Mouse (Mus musculus): Measurements from ENCODE around the gene Tmem11. TPM values are rescaled to one million over a fixed set of nuclear protein-coding genes. Genes with fewer than 3 reads are reported as not detected.

Gene Tmem11
- polyA plus RNA-seq, 1 experiment from 2014 or later = 59.8 TPM

- H3K27ac ChIP-seq (ENCODE audit: low read depth, low read length) = no peak overlapping the region
- H3K9ac ChIP-seq (ENCODE audit: low read length) = no peak overlapping the region
- DNase-seq (ENCODE audit: low spot score) (no peak), ATAC-seq (replicated peaks; ENCODE audit: low FRiP score) (no peak)
- H3K9me3 ChIP-seq (ENCODE audit: control insufficient read depth, low read length) = no peaks in the 10 kb centered on the region
- 93% methylated on average over 4 of the region's 4 CpGs for WGBS
- H3K4me2 ChIP-seq (ENCODE audit: low read depth, low read length, severe bottlenecking) = no peak overlapping the region
- no peaks in the 10 kb centered on the region; the same call in 1 of the 2 replicates for H3K36me3 ChIP-seq (ENCODE audit: control insufficient read depth, insufficient read depth, low read length)
- no peak overlapping the region for H3K4me3 ChIP-seq (ENCODE audit: low read depth, low read length)
- no peaks in the 10 kb centered on the region for H3K4me1 ChIP-seq (replicated peaks; ENCODE audit: control insufficient read depth, insufficient read depth, low read length)
- H3K27me3 ChIP-seq (ENCODE audit: control insufficient read depth, insufficient read depth, low read length) = no peaks in the 10 kb centered on the region
Measured at GRCm38 (mm10) chr11:60863196-60863595, 15.9 kb downstream of the Tmem11 start.

GRCm38 (mm10) chr11:60861993-60862392 lies 17.1 kb downstream of the Tmem11 start:
- Histone ChIP-seq H3K9me3 (ENCODE audit: control insufficient read depth, low read length) (no peaks in the 10 kb centered on the region), H3K27ac (ENCODE audit: low read depth, low read length) (no peak overlapping the region), H3K4me1 (replicated peaks; ENCODE audit: control insufficient read depth, insufficient read depth, low read length) (no peaks in the 10 kb centered on the region), H3K27me3 (ENCODE audit: control insufficient read depth, insufficient read depth, low read length) (no peaks in the 10 kb centered on the region), H3K9ac (ENCODE audit: low read length) (no peak overlapping the region), H3K36me3 (ENCODE audit: control insufficient read depth, insufficient read depth, low read length) (no peaks in the 10 kb centered on the region; the same call in 1 of the 2 replicates), H3K4me2 (ENCODE audit: low read depth, low read length, severe bottlenecking) (no peak overlapping the region), H3K4me3 (ENCODE audit: low read depth, low read length) (no peak overlapping the region)
- 90% methylated on average over 3 of the region's 3 CpGs for whole genome bisulfite sequencing
- DNase-seq (ENCODE audit: low spot score) (no peak), ATAC-seq (replicated peaks; ENCODE audit: low FRiP score) (no peak)

- no peaks in the 10 kb centered on the region; the same call in 1 of the 2 replicates for H3K36me3 ChIP-seq (ENCODE audit: control insufficient read depth, insufficient read depth, low read length)
- ATAC-seq (replicated peaks; ENCODE audit: low FRiP score) (no peak), DNase-seq (ENCODE audit: low spot score) (no peak)
- no peaks in the 10 kb centered on the region for H3K9me3 ChIP-seq (ENCODE audit: control insufficient read depth, low read length)
- no peak overlapping the region for H3K4me3 ChIP-seq (ENCODE audit: low read depth, low read length)
- no peak overlapping the region for H3K4me2 ChIP-seq (ENCODE audit: low read depth, low read length, severe bottlenecking)
- H3K27ac ChIP-seq (ENCODE audit: low read depth, low read length) = no peak overlapping the region
- no peaks in the 10 kb centered on the region for H3K27me3 ChIP-seq (ENCODE audit: control insufficient read depth, insufficient read depth, low read length)
- H3K9ac ChIP-seq (ENCODE audit: low read length) = no peak overlapping the region
- 83% methylated on average over 3 of the region's 3 CpGs for WGBS
- no peaks in the 10 kb centered on the region for H3K4me1 ChIP-seq (replicated peaks; ENCODE audit: control insufficient read depth, insufficient read depth, low read length)
Measured at GRCm38 (mm10) chr11:60856587-60856986, 22.5 kb downstream of the Tmem11 start.

GRCm38 (mm10) chr11:60845415-60845814 lies 33.7 kb downstream of the Tmem11 start:
- ATAC-seq (replicated peaks; ENCODE audit: low FRiP score) = no peak
- H3K9ac ChIP-seq (ENCODE audit: low read length) = no peak overlapping the region

GRCm38 (mm10) chr11:60843412-60843811 lies 35.7 kb downstream of the Tmem11 start:
- H3K9me3 ChIP-seq (ENCODE audit: control insufficient read depth, low read length) = no peaks in the 10 kb centered on the region
- no peak overlapping the region for H3K9ac ChIP-seq (ENCODE audit: low read length)
- DNase-seq (ENCODE audit: low spot score) (no peak), ATAC-seq (replicated peaks; ENCODE audit: low FRiP score) (no peak)
- no peaks in the 10 kb centered on the region for H3K27me3 ChIP-seq (ENCODE audit: control insufficient read depth, insufficient read depth, low read length)
- no peaks in the 10 kb centered on the region for H3K36me3 ChIP-seq (ENCODE audit: control insufficient read depth, insufficient read depth, low read length)
- no peak overlapping the region for H3K4me2 ChIP-seq (ENCODE audit: low read depth, low read length, severe bottlenecking)
- no peak overlapping the region for H3K4me3 ChIP-seq (ENCODE audit: low read depth, low read length)
- H3K4me1 ChIP-seq (replicated peaks; ENCODE audit: control insufficient read depth, insufficient read depth, low read length) = no peaks in the 10 kb centered on the region
- 87% methylated on average over 5 of the region's 5 CpGs for WGBS
- H3K27ac ChIP-seq (ENCODE audit: low read depth, low read length) = no peak overlapping the region

More at GRCm38 (mm10) chr11:60845415-60845814, 33.7 kb downstream of the Tmem11 start:
- Histone ChIP-seq H3K36me3 (ENCODE audit: control insufficient read depth, insufficient read depth, low read length) (no peaks in the 10 kb centered on the region; the same call in 1 of the 2 replicates), H3K9me3 (ENCODE audit: control insufficient read depth, low read length) (no peaks in the 10 kb centered on the region), H3K4me2 (ENCODE audit: low read depth, low read length, severe bottlenecking) (no peak overlapping the region), H3K27ac (ENCODE audit: low read depth, low read length) (no peak overlapping the region), H3K27me3 (ENCODE audit: control insufficient read depth, insufficient read depth, low read length) (no peaks in the 10 kb centered on the region), H3K4me3 (ENCODE audit: low read depth, low read length) (no peak overlapping the region), H3K4me1 (replicated peaks; ENCODE audit: control insufficient read depth, insufficient read depth, low read length) (no peaks in the 10 kb centered on the region)
- 90% methylated on average over 5 of the region's 5 CpGs for WGBS
- no peak for DNase-seq (ENCODE audit: low spot score)

- H3K9me3 ChIP-seq (ENCODE audit: control insufficient read depth, low read length) = no peaks in the 10 kb centered on the region
- H3K4me1 ChIP-seq (replicated peaks; ENCODE audit: control insufficient read depth, insufficient read depth, low read length) = no peaks in the 10 kb centered on the region
- H3K9ac ChIP-seq (ENCODE audit: low read length) = no peak overlapping the region
- H3K36me3 ChIP-seq (ENCODE audit: control insufficient read depth, insufficient read depth, low read length) = no peaks in the 10 kb centered on the region
- no peak overlapping the region for H3K4me3 ChIP-seq (ENCODE audit: low read depth, low read length)
- no peaks in the 10 kb centered on the region for H3K27me3 ChIP-seq (ENCODE audit: control insufficient read depth, insufficient read depth, low read length)
- no peak overlapping the region for H3K27ac ChIP-seq (ENCODE audit: low read depth, low read length)
- ATAC-seq (replicated peaks; ENCODE audit: low FRiP score) = no peak
- WGBS = 79% methylated on average over 12 of the region's 12 CpGs
- no peak overlapping the region for H3K4me2 ChIP-seq (ENCODE audit: low read depth, low read length, severe bottlenecking)
- DNase-seq (ENCODE audit: low spot score) = no peak
Measured at GRCm38 (mm10) chr11:60841467-60842200, 37.4 kb downstream of the Tmem11 start.

- ATAC-seq (replicated peaks; ENCODE audit: low FRiP score) (no peak), DNase-seq (ENCODE audit: low spot score) (no peak)
- Histone ChIP-seq H3K4me2 (ENCODE audit: low read depth, low read length, severe bottlenecking) (no peak overlapping the region), H3K9me3 (ENCODE audit: control insufficient read depth, low read length) (no peaks in the 10 kb centered on the region), H3K27me3 (ENCODE audit: control insufficient read depth, insufficient read depth, low read length) (no peaks in the 10 kb centered on the region), H3K4me3 (ENCODE audit: low read depth, low read length) (no peak overlapping the region), H3K36me3 (ENCODE audit: control insufficient read depth, insufficient read depth, low read length) (no peaks in the 10 kb centered on the region), H3K4me1 (replicated peaks; ENCODE audit: control insufficient read depth, insufficient read depth, low read length) (no peaks in the 10 kb centered on the region), H3K27ac (ENCODE audit: low read depth, low read length) (no peak overlapping the region), H3K9ac (ENCODE audit: low read length) (no peak overlapping the region)
- 93% methylated on average over 10 of the region's 10 CpGs for WGBS
Measured at GRCm38 (mm10) chr11:60837644-60838406, 41.2 kb downstream of the Tmem11 start.

GRCm38 (mm10) chr11:60836897-60837296 lies 42.2 kb downstream of the Tmem11 start:
- no peak overlapping the region for H3K4me2 ChIP-seq (ENCODE audit: low read depth, low read length, severe bottlenecking)
- no peak for ATAC-seq (replicated peaks; ENCODE audit: low FRiP score)
- H3K9me3 ChIP-seq (ENCODE audit: control insufficient read depth, low read length) = no peaks in the 10 kb centered on the region

More at GRCm38 (mm10) chr11:60836897-60837296, 42.2 kb downstream of the Tmem11 start:
- H3K36me3 ChIP-seq (ENCODE audit: control insufficient read depth, insufficient read depth, low read length) = no peaks in the 10 kb centered on the region
- no peak overlapping the region for H3K9ac ChIP-seq (ENCODE audit: low read length)
- no peaks in the 10 kb centered on the region for H3K4me1 ChIP-seq (replicated peaks; ENCODE audit: control insufficient read depth, insufficient read depth, low read length)
- no peak overlapping the region for H3K4me3 ChIP-seq (ENCODE audit: low read depth, low read length)
- no peak overlapping the region for H3K27ac ChIP-seq (ENCODE audit: low read depth, low read length)
- no peaks in the 10 kb centered on the region for H3K27me3 ChIP-seq (ENCODE audit: control insufficient read depth, insufficient read depth, low read length)
- DNase-seq (ENCODE audit: low spot score) = no peak
- WGBS = 96% methylated on average over 6 of the region's 6 CpGs

Measured in forebrain, embryonic 11.5 days (tissue).